Mouse (Mus musculus) kidney, adult 2 months (tissue): ENCODE results near the gene Herc2. TPM values are rescaled to one million over a fixed set of nuclear protein-coding genes. Genes with fewer than 3 reads are reported as not detected.

Experiments used
- DNase-seq: peaks from one replicate; pipeline ENCODE4 v3.0.0; 2021
- H3K27ac ChIP-seq: fragments of 200-500 bp; 2 replicates; pipeline ENCODE4 v1.5.1; 2012; ENCODE audit warnings: low read depth, low read length, control low read depth, inconsistent platforms; ENCODE audit not compliant: insufficient read depth
- H3K27me3 ChIP-seq: fragments of 200-500 bp; replicated peaks from 2 replicates; pipeline ENCODE4 v1.6.1; 2012; ENCODE audit warnings: mild to moderate bottlenecking, moderate library complexity, low read length, inconsistent platforms; ENCODE audit not compliant: control insufficient read depth, insufficient read depth
- H3K36me3 ChIP-seq: fragments of 200-500 bp; 2 replicates; pipeline ENCODE4 v1.6.1; 2012; ENCODE audit warnings: mild to moderate bottlenecking, moderate library complexity, low read length, inconsistent platforms; ENCODE audit not compliant: control insufficient read depth, insufficient read depth
- H3K4me1 ChIP-seq: fragments of 200-500 bp; 2 replicates; pipeline ENCODE4 v1.6.1; 2011; ENCODE audit warnings: low read length; ENCODE audit not compliant: control insufficient read depth, insufficient read depth
- H3K4me3 ChIP-seq: fragments of 200-500 bp; 2 replicates; pipeline ENCODE4 v1.5.1; 2011; ENCODE audit warnings: mild to moderate bottlenecking, low read depth, low read length, control low read depth; ENCODE audit not compliant: insufficient read depth
- CTCF ChIP-seq: fragments of 200-500 bp; conservative IDR thresholded peaks from 2 replicates; pipeline ENCODE4 v1.5.1; 2011; ENCODE audit warnings: low read depth, mild to moderate bottlenecking, control low read depth, low read length, moderate library complexity, mixed read lengths; ENCODE audit not compliant: insufficient read depth, insufficient read length
- POLR2A ChIP-seq: fragments of 200-500 bp; IDR thresholded peaks from one replicate; pipeline ENCODE4 v1.6.1; 2011; ENCODE audit warnings: low read depth, low read length, control low read depth
- WGBS: fragments of 180-500 bp; shearing (Covaris S2); methylation state at CpG from one replicate; pipeline ENCODE4 v1.1.7; 2018; 5-methylcytosine and 5-hydroxymethylcytosine counted together
- polyA plus RNA-seq: library from polyadenylated mRNA; depleted of rRNA; stranded (reverse); fragments of >200 nt; gene quantifications from 2 replicates; pipeline ENCODE4 v1.2.3, GENCODE M21; 2012

Herc2 gene
- polyA plus RNA-seq, 1 experiment = 19.0 TPM

- Histone ChIP-seq H3K27ac (no peak overlapping the region), H3K4me1 (peaks cover 3% of the 10 kb centered on the region; the same call in 1 of the 2 replicates), H3K27me3 (no peaks in the 10 kb centered on the region), H3K36me3 (peaks cover 2% of the 10 kb centered on the region; the same call in 1 of the 2 replicates), H3K4me3 (no peak overlapping the region)
- DNase-seq = no peak
- TF ChIP-seq POLR2A (no peak), CTCF (no peak)
- 100% methylated on average over 1 of the region's 1 CpGs for WGBS
Measured at GRCm38 (mm10) chr7:56066634-56067033, 16.6 kb downstream of the Herc2 start.

GRCm38 (mm10) chr7:56071724-56072123 lies 21.7 kb downstream of the Herc2 start:
- H3K4me3 ChIP-seq = no peak overlapping the region
- H3K27ac ChIP-seq = no peak overlapping the region
- no peaks in the 10 kb centered on the region for H3K27me3 ChIP-seq
- peaks cover 2% of the 10 kb centered on the region for H3K36me3 ChIP-seq
- TF ChIP-seq POLR2A (no peak), CTCF (no peak)
- H3K4me1 ChIP-seq = no peaks in the 10 kb centered on the region
- 96% methylated on average over 4 of the region's 4 CpGs for WGBS
- no peak for DNase-seq

- Histone ChIP-seq H3K36me3 (peaks cover 3% of the 10 kb centered on the region), H3K4me3 (no peak overlapping the region), H3K27me3 (no peaks in the 10 kb centered on the region), H3K4me1 (no peaks in the 10 kb centered on the region), H3K27ac (no peak overlapping the region)
- TF ChIP-seq CTCF = no peak
- TF ChIP-seq POLR2A = no peak
- 67% methylated on average over 2 of the region's 2 CpGs for WGBS
- DNase-seq = no peak
Measured at GRCm38 (mm10) chr7:56083034-56083433, 33.0 kb downstream of the Herc2 start.

- Histone ChIP-seq H3K4me3 (no peak overlapping the region), H3K27me3 (no peaks in the 10 kb centered on the region), H3K4me1 (no peaks in the 10 kb centered on the region), H3K27ac (no peak overlapping the region), H3K36me3 (peaks cover 8% of the 10 kb centered on the region)
- DNase-seq = peak; percentile 24
- TF ChIP-seq POLR2A (no peak), CTCF (no peak)
- 65% methylated on average over 3 of the region's 3 CpGs for WGBS
Measured at GRCm38 (mm10) chr7:56089097-56089496, 39.1 kb downstream of the Herc2 start.

GRCm38 (mm10) chr7:56091445-56091844 lies 41.4 kb downstream of the Herc2 start:
- no peak for DNase-seq
- Histone ChIP-seq H3K36me3 (peaks cover 11% of the 10 kb centered on the region), H3K4me3 (no peak overlapping the region), H3K27me3 (no peaks in the 10 kb centered on the region), H3K27ac (no peak overlapping the region), H3K4me1 (no peaks in the 10 kb centered on the region)
- TF ChIP-seq CTCF (no peak), POLR2A (no peak)
- WGBS = 97% methylated on average over 5 of the region's 5 CpGs

GRCm38 (mm10) chr7:56102293-56102847 lies 52.4 kb downstream of the Herc2 start:
- H3K4me1 ChIP-seq = no peaks in the 10 kb centered on the region
- no peaks in the 10 kb centered on the region for H3K27me3 ChIP-seq
- H3K36me3 ChIP-seq = peaks cover 8% of the 10 kb centered on the region
- WGBS = 75% methylated on average over 5 of the region's 5 CpGs
- H3K27ac ChIP-seq = no peak overlapping the region
- H3K4me3 ChIP-seq = no peak overlapping the region
- no peak for DNase-seq
- TF ChIP-seq POLR2A (no peak), CTCF (no peak)

GRCm38 (mm10) chr7:56112999-56113398 lies 63.0 kb downstream of the Herc2 start:
- no peaks in the 10 kb centered on the region for H3K27me3 ChIP-seq
- no peaks in the 10 kb centered on the region for H3K4me1 ChIP-seq
- peak; percentile 5 for DNase-seq
- no peak overlapping the region for H3K4me3 ChIP-seq
- H3K36me3 ChIP-seq = no peaks in the 10 kb centered on the region
- 70% methylated on average over 6 of the region's 6 CpGs for WGBS
- no peak overlapping the region for H3K27ac ChIP-seq
- TF ChIP-seq POLR2A = no peak
- TF ChIP-seq CTCF = no peak

GRCm38 (mm10) chr7:56114148-56114547 lies 64.2 kb downstream of the Herc2 start:
- Histone ChIP-seq H3K36me3 (no peaks in the 10 kb centered on the region), H3K4me1 (no peaks in the 10 kb centered on the region), H3K27ac (no peak overlapping the region), H3K4me3 (no peak overlapping the region), H3K27me3 (no peaks in the 10 kb centered on the region)
- WGBS = 8% methylated on average over 1 of the region's 1 CpGs
- peak; percentile 53 for DNase-seq
- TF ChIP-seq POLR2A (no peak), CTCF (no peak)
